Mouse (Mus musculus) forebrain, embryonic 11.5 days (tissue): ENCODE measurements at regions not wholly inside any gene's neighbourhood (a gene's known extent, or its start where the extent isn't known, plus 50 kb on each side); places are given as distances from the start of the nearest gene placed in this dataset.

Experiments used
- ATAC-seq: fragments of 200-750 bp; cut with Nextera tagmentation; replicated peaks from 2 replicates; pipeline ENCODE4 v1.8.0; 2017; ENCODE audit warnings: moderate TSS enrichment; ENCODE audit not compliant: low FRiP score
- DNase-seq: peaks from one replicate; pipeline ENCODE4 v3.0.0-alpha.2; 2017; ENCODE audit warnings: low spot score
- H3K27ac ChIP-seq: fragments of 300-500 bp; sonication (generic); 2 replicates; pipeline ENCODE4 v1.5.1; 2014; ENCODE audit warnings: low read depth, low read length
- H3K27me3 ChIP-seq: fragments of 300-500 bp; sonication (generic); 2 replicates; pipeline ENCODE4 v1.6.1; 2014; ENCODE audit warnings: mild to moderate bottlenecking, low read length, mixed read lengths; ENCODE audit not compliant: control insufficient read depth, insufficient read depth
- H3K36me3 ChIP-seq: fragments of 300-500 bp; sonication (generic); 2 replicates; pipeline ENCODE4 v1.6.1; 2014; ENCODE audit warnings: mild to moderate bottlenecking, low read length, moderate library complexity, mixed read lengths; ENCODE audit not compliant: control insufficient read depth, insufficient read depth
- H3K4me1 ChIP-seq: fragments of 300-500 bp; sonication (generic); replicated peaks from 2 replicates; pipeline ENCODE4 v1.6.1; 2014; ENCODE audit warnings: low read length, mixed read lengths; ENCODE audit not compliant: control insufficient read depth, insufficient read depth
- H3K4me2 ChIP-seq: fragments of 300-500 bp; sonication (generic); 2 replicates; pipeline ENCODE4 v1.6.1; 2014; ENCODE audit warnings: low read depth, mild to moderate bottlenecking, low read length, moderate library complexity, mixed read lengths; ENCODE audit not compliant: severe bottlenecking
- H3K4me3 ChIP-seq: fragments of 300-500 bp; sonication (generic); 2 replicates; pipeline ENCODE4 v1.5.1; 2014; ENCODE audit warnings: low read depth, low read length
- H3K9ac ChIP-seq: fragments of 300-500 bp; sonication (generic); 2 replicates; pipeline ENCODE4 v1.6.1; 2014; ENCODE audit warnings: low read length
- H3K9me3 ChIP-seq: fragments of 300-500 bp; sonication (generic); 2 replicates; pipeline ENCODE4 v1.6.1; 2016; ENCODE audit warnings: low read length, mixed read lengths; ENCODE audit not compliant: control insufficient read depth
- WGBS: fragments of 180-500 bp; shearing (Covaris S2); extraction: QIAGEN DNeasy Blood & Tissue Kit; methylation state at CpG from one replicate; pipeline ENCODE4 v1.1.7; 2014; 5-methylcytosine and 5-hydroxymethylcytosine counted together

DNA sequence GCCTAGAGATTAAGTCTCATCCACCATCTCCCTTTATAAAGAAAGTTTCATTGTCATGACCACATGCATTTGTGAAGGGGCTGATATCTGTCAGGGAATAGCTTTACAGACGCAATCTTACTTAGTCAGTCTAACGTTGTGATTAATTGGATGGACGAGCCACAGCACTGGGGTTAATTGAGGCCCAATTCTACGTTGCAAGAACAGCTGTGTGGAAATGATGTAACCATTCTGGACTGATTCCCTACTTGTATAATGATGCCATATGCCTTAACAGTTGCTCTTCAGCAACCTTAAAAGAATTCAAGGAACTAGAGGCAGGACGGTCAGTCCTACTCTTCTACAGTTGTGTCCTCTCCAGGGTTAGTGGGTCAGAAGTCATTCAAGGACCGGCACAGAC lies 231.9 kb upstream of the Mctp2 start:
- H3K4me1 ChIP-seq: peaks cover 4% of the 10 kb centered on the region; the same call in 1 of the 2 replicates
- H3K4me3 ChIP-seq: no peak overlapping the region
- DNase-seq (no peak), ATAC-seq (no peak)
- H3K9me3 ChIP-seq: no peaks in the 10 kb centered on the region
- no peak overlapping the region for H3K9ac ChIP-seq
- H3K4me2 ChIP-seq: no peak overlapping the region
- no peaks in the 10 kb centered on the region for H3K36me3 ChIP-seq
- WGBS: 77% methylated on average over 6 of the region's 6 CpGs
- H3K27ac ChIP-seq: no peak overlapping the region
- H3K27me3 ChIP-seq: no peaks in the 10 kb centered on the region

DNA sequence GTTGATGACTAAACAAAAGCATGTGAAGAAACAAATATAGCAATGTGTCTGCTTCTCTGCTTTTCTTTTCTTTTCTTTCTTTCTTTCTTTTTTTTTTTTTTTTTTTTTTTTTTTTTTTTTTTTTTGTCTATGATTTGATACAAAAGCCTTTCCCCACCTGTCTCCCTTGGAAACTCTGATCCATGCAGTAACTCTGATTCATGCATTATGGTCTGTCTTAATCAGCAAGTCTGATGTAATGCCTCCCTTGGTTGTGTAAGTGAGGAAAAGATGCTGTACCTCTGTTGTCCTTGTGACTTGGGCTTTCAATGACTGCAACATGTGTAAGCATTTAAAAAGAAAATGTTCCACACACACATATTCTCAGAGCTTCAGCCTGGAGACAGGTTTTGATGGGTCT lies 233.5 kb upstream of the Mctp2 start:
- Histone ChIP-seq H3K9me3 (no peaks in the 10 kb centered on the region), H3K4me1 (peaks cover 4% of the 10 kb centered on the region; the same call in 1 of the 2 replicates), H3K9ac (no peak overlapping the region), H3K4me2 (no peak overlapping the region), H3K36me3 (no peaks in the 10 kb centered on the region), H3K27ac (no peak overlapping the region), H3K4me3 (no peak overlapping the region), H3K27me3 (no peaks in the 10 kb centered on the region)
- DNase-seq (no peak), ATAC-seq (no peak)

DNA sequence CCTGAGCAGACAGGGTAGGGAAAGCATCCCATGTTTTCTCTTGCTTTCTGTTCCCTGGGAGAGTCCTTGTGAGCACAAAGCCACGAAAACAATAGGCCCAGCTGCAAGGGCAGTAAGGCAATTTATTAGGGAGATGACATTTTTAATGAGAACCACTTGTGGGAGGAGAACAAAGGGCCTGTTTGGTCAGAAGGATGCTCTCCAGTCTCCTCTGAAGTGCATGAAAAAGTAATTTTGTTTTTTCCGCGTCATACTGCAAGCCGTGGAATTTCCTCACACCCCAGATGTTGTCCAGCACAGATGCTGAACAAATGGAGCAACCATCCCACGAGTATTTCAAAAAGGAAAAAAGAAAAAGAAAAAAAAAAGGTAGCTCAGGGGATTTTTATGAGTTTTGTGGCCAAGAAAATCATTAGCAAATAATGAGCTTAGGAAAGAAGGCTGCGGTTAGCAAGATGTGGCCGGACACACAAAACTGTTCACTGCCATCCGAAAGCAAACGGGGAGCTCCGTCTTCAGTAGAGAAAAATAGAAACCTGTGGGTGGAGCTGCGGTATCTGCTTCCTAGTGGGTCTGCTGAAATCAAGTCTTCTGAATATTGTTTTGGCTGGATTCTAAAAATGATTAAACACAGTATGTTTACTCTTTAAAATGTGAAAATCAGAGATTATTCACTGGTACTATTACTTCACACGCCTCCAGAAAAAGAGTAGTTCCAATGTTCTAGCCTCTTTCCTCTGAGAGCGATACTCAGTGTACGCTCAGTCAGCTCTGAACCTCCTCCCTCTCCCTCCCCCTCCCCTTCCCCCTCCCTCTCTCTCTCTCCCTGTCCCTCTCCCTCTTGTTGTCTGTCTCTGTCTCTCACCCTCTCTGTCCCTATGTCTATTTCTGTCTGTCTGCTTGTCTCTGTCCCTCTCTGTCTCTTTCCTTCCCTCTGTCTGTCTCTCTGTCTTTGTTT lies 235.4 kb upstream of the Mctp2 start:
- Histone ChIP-seq H3K36me3 (no peaks in the 10 kb centered on the region), H3K27me3 (no peaks in the 10 kb centered on the region), H3K9ac (no peak overlapping the region), H3K9me3 (no peaks in the 10 kb centered on the region), H3K4me1 (peaks cover 4% of the 10 kb centered on the region; the same call in 1 of the 2 replicates), H3K4me3 (no peak overlapping the region), H3K27ac (no peak overlapping the region), H3K4me2 (no peak overlapping the region)
- WGBS: 51% methylated on average over 14 of the region's 14 CpGs
- 0 out of 2 replicates have a peak, but pooled peaks have one; percentile 15 for ATAC-seq
- DNase-seq: no peak

DNA sequence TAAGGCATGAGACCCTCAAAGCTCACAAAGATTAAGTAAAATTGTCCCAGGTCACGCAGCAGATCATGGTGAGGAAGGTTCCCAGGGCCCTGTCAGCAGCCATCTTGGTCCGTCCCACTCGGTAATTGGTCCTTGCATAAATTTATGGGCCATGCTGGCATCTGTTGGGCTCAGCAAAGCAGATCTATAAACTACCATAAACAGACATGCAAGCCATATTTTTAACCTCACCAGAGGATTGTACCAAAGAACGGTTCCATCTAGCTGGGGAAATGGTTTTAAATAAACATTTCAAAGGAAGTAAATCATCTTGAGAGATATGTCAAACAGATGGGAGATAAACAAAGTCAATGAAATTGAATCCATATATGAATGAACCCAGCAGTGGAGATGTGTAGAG lies 237.1 kb upstream of the Mctp2 start:
- no peak for DNase-seq
- Histone ChIP-seq H3K9me3 (peaks cover 3% of the 10 kb centered on the region; the same call in 1 of the 2 replicates), H3K27me3 (no peaks in the 10 kb centered on the region), H3K9ac (no peak overlapping the region), H3K27ac (no peak overlapping the region), H3K4me1 (peaks cover 4% of the 10 kb centered on the region; the same call in 1 of the 2 replicates), H3K36me3 (no peaks in the 10 kb centered on the region), H3K4me2 (no peak overlapping the region), H3K4me3 (no peak overlapping the region)
- 90% methylated on average over 4 of the region's 4 CpGs for WGBS
- ATAC-seq: no peak

DNA sequence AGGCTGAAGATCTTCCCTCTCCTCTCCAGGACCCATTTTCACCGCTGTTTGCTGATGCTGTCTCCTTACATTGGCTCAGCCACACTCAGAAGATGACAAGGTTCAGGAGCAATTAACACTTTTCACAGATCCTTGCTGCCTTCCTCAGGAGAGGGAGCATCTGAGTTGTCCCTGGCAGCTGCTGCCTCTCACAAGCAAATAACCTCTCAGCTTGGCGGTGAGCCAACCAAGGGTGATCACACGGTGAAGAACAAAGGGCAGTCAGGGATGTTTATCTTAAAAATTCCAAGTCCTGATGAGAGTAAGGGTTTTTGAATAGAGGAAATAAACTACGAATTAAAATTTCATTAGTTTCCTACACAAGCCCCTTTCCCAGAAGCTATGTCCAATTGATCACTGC lies 237.5 kb upstream of the Mctp2 start:
- 49% methylated on average over 4 of the region's 4 CpGs for WGBS
- Histone ChIP-seq H3K27ac (no peak overlapping the region), H3K4me3 (no peak overlapping the region), H3K36me3 (no peaks in the 10 kb centered on the region), H3K9me3 (peaks cover 3% of the 10 kb centered on the region; the same call in 1 of the 2 replicates), H3K4me1 (peaks cover 4% of the 10 kb centered on the region; the same call in 1 of the 2 replicates), H3K9ac (no peak overlapping the region), H3K4me2 (no peak overlapping the region), H3K27me3 (no peaks in the 10 kb centered on the region)
- ATAC-seq: 0 out of 2 replicates have a peak, but pooled peaks have one; percentile 36
- peak; percentile 56 for DNase-seq

DNA sequence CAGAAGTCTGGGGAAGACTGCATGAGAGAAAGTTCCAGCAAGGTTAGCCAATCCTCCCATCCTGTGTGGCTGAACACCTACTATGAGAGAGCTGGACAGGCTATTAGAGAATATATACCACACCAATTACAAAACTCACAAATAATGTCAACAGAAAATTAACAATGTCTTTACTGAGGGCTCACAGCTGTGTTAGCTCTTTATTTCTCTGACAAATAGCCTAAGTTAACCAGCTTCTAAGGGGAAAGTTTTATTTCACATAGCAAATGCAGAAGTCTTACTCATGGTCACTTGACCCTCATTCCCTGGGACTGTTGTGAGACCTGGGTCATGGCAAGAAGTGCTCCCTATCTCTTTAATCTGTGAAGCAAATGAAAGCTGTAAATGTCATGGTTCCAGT lies 261.0 kb upstream of the Mctp2 start:
- H3K9ac ChIP-seq: no peak overlapping the region
- ATAC-seq (no peak), DNase-seq (no peak)
- H3K4me2 ChIP-seq: no peak overlapping the region
- H3K4me1 ChIP-seq: no peaks in the 10 kb centered on the region
- H3K9me3 ChIP-seq: no peaks in the 10 kb centered on the region
- no peak overlapping the region for H3K27ac ChIP-seq
- no peaks in the 10 kb centered on the region for H3K36me3 ChIP-seq
- H3K27me3 ChIP-seq: no peaks in the 10 kb centered on the region
- H3K4me3 ChIP-seq: no peak overlapping the region

DNA sequence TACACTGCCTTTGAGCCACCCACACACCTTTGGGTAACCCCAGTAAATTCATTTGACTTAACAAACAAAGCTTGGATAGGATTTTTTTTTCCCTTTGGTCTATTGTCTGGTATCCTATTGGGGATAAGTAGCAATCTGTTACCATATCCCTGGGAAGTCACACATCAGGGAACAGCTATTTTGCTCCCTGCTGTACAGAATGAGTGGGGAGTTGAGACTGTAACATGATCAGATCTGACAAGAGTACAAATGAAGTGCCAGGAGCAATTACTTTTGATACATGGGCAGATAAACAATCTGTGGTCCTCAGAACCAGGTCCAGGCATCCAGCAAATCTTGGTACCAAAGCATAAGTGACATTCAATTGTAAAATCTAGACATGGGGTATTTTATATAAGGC lies 262.8 kb upstream of the Mctp2 start:
- Histone ChIP-seq H3K4me1 (no peaks in the 10 kb centered on the region), H3K9me3 (no peaks in the 10 kb centered on the region), H3K9ac (no peak overlapping the region), H3K4me3 (no peak overlapping the region), H3K27ac (no peak overlapping the region), H3K4me2 (no peak overlapping the region), H3K36me3 (no peaks in the 10 kb centered on the region), H3K27me3 (no peaks in the 10 kb centered on the region)
- ATAC-seq (no peak), DNase-seq (no peak)

DNA sequence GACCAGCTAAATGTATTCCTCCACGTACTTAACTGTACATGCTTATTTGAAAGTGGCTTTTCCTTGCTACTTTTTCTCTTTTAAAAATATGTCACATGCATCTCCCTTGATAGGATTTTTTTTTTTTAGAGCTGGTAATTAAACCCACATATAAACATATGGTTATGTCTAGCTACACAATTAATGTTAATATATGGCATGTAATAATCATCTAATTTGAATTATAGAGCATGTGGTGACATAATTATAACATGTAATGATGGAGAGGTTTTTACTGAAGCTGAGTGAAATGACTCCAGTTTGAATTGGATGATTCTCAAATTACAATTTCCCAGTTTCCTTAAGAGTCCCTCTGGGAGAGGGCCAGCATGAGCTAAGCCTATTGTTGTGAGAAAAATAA lies 267.9 kb upstream of the Mctp2 start:
- H3K27ac ChIP-seq: no peak overlapping the region
- no peak overlapping the region for H3K9ac ChIP-seq
- ATAC-seq: no peak
- DNase-seq: no peak
- H3K36me3 ChIP-seq: no peaks in the 10 kb centered on the region
- WGBS: 92% methylated on average over 1 of the region's 1 CpGs
- no peak overlapping the region for H3K4me3 ChIP-seq
- no peaks in the 10 kb centered on the region for H3K27me3 ChIP-seq
- H3K4me1 ChIP-seq: no peaks in the 10 kb centered on the region
- no peak overlapping the region for H3K4me2 ChIP-seq
- no peaks in the 10 kb centered on the region for H3K9me3 ChIP-seq

DNA sequence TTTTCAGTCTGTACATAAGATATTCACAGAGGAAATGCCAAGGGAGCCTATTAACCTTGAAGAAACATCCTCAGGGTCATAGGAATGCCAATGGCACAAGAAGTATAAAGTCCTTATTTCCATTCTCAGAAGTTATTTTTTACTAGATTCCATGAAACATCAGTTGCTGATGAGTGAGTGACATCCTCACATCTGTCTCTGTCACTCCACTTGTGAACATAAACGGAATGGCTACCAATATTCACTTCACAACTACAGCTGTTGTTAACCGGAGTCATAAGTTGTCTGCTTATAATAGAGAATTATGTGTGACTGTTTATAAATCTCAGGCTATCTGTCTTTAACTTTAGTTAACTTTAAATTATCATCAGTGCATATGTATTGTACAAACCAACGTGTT lies 278.0 kb upstream of the Mctp2 start:
- Histone ChIP-seq H3K27ac (no peak overlapping the region), H3K9me3 (no peaks in the 10 kb centered on the region), H3K4me3 (no peak overlapping the region), H3K27me3 (no peaks in the 10 kb centered on the region), H3K4me2 (no peak overlapping the region), H3K9ac (no peak overlapping the region), H3K4me1 (no peaks in the 10 kb centered on the region), H3K36me3 (no peaks in the 10 kb centered on the region)
- ATAC-seq: no peak
- WGBS: 87% methylated on average over 3 of the region's 3 CpGs
- no peak for DNase-seq
